Mouse (Mus musculus): ENCODE measurements at regions not wholly inside any gene's neighbourhood (a gene's known extent, or its start where the extent isn't known, plus 50 kb on each side); places are given as distances from the start of the nearest gene placed in this dataset.

GRCm38 (mm10) chr11:43998046-43998725, 97.2 kb upstream of the Adra1b start:
- no peak overlapping the region for H3K4me3 ChIP-seq (ENCODE audit: low read depth, low read length)
- H3K27ac ChIP-seq (ENCODE audit: low read depth): no peak overlapping the region
- H3K4me2 ChIP-seq (ENCODE audit: low read depth, low read length): no peak overlapping the region
- H3K4me1 ChIP-seq (ENCODE audit: insufficient read depth): peaks cover 8% of the 10 kb centered on the region; the same call in 1 of the 2 replicates
- H3K27me3 ChIP-seq (ENCODE audit: insufficient read depth, low read length): no peaks in the 10 kb centered on the region
- DNase-seq (no peak), ATAC-seq (no peak)
- no peaks in the 10 kb centered on the region for H3K36me3 ChIP-seq (replicated peaks; ENCODE audit: insufficient read depth, low read length)
- no peak for TF ChIP-seq EP300 (IDR thresholded peaks at IDR 0.05; ENCODE audit: low read depth)
- TF ChIP-seq CTCF (IDR thresholded peaks at IDR 0.05; ENCODE audit: low read depth): no peak
- H3K9ac ChIP-seq (replicated peaks): no peak overlapping the region
- H3K9me3 ChIP-seq (ENCODE audit: low read length): no peaks in the 10 kb centered on the region
- 63% methylated on average over 12 of the region's 12 CpGs for WGBS (ENCODE audit: insufficient replicate concordance)

DNA sequence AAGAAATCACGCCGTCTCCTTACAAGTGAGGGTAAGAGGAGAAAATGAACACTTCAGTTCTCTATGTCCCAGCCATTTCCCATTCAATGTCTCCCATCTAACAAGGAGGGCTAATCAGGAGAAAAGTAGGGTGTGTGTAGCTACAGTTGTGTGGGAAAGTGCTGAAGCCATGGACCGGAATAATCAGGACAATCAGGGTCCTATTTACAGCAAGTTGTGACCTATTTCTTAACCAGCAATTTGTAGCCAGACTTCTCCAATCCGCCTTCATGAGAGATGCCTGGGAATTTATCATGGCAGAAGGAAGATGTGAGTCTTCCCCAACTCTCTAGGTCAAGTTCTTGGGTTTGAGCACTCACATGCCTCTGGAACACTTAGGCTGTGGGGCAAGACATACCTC, 99.0 kb upstream of the Adra1b start:
- DNase-seq (no peak), ATAC-seq (no peak)
- H3K27ac ChIP-seq (ENCODE audit: low read depth): no peak overlapping the region
- WGBS (ENCODE audit: insufficient replicate concordance): 78% methylated on average over 4 of the region's 4 CpGs
- no peak overlapping the region for H3K9ac ChIP-seq (replicated peaks)
- no peak overlapping the region for H3K4me3 ChIP-seq (ENCODE audit: low read depth, low read length)
- peaks cover 8% of the 10 kb centered on the region; the same call in 1 of the 2 replicates for H3K4me1 ChIP-seq (ENCODE audit: insufficient read depth)
- no peaks in the 10 kb centered on the region for H3K9me3 ChIP-seq (ENCODE audit: low read length)
- no peaks in the 10 kb centered on the region for H3K36me3 ChIP-seq (replicated peaks; ENCODE audit: insufficient read depth, low read length)
- H3K27me3 ChIP-seq (ENCODE audit: insufficient read depth, low read length): no peaks in the 10 kb centered on the region
- H3K4me2 ChIP-seq (ENCODE audit: low read depth, low read length): no peak overlapping the region
- TF ChIP-seq CTCF (IDR thresholded peaks at IDR 0.05; ENCODE audit: low read depth) (no peak), EP300 (IDR thresholded peaks at IDR 0.05; ENCODE audit: low read depth) (no peak)

GRCm38 (mm10) chr11:44001843-44002589, 101.0 kb upstream of the Adra1b start:
- Histone ChIP-seq H3K4me1 (ENCODE audit: insufficient read depth) (peaks cover 8% of the 10 kb centered on the region; the same call in 1 of the 2 replicates), H3K9ac (replicated peaks) (no peak overlapping the region), H3K4me2 (ENCODE audit: low read depth, low read length) (no peak overlapping the region), H3K9me3 (ENCODE audit: low read length) (no peaks in the 10 kb centered on the region), H3K27me3 (ENCODE audit: insufficient read depth, low read length) (no peaks in the 10 kb centered on the region), H3K36me3 (replicated peaks; ENCODE audit: insufficient read depth, low read length) (no peaks in the 10 kb centered on the region), H3K4me3 (ENCODE audit: low read depth, low read length) (no peak overlapping the region), H3K27ac (ENCODE audit: low read depth) (0 out of 2 replicates have a peak overlapping the region, but pooled peaks have one; percentile 12)
- TF ChIP-seq EP300 (IDR thresholded peaks at IDR 0.05; ENCODE audit: low read depth): no peak
- no peak for TF ChIP-seq CTCF (IDR thresholded peaks at IDR 0.05; ENCODE audit: low read depth)
- 63% methylated on average over 7 of the region's 7 CpGs for WGBS (ENCODE audit: insufficient replicate concordance)
- DNase-seq: no peak
- peak; percentile 47; the same call in 1 of the 2 replicates for ATAC-seq

GRCm38 (mm10) chr11:44002716-44003522, 101.9 kb upstream of the Adra1b start:
- no peaks in the 10 kb centered on the region for H3K36me3 ChIP-seq (replicated peaks; ENCODE audit: insufficient read depth, low read length)
- no peaks in the 10 kb centered on the region for H3K9me3 ChIP-seq (ENCODE audit: low read length)
- no peak overlapping the region for H3K4me3 ChIP-seq (ENCODE audit: low read depth, low read length)
- 51% methylated on average over 6 of the region's 6 CpGs for WGBS (ENCODE audit: insufficient replicate concordance)
- H3K4me1 ChIP-seq (ENCODE audit: insufficient read depth): peaks cover 8% of the 10 kb centered on the region; the same call in 1 of the 2 replicates
- H3K27me3 ChIP-seq (ENCODE audit: insufficient read depth, low read length): no peaks in the 10 kb centered on the region
- peak; percentile 51 for DNase-seq
- H3K4me2 ChIP-seq (ENCODE audit: low read depth, low read length): no peak overlapping the region
- no peak overlapping the region for H3K27ac ChIP-seq (ENCODE audit: low read depth)
- TF ChIP-seq EP300 (IDR thresholded peaks at IDR 0.05; ENCODE audit: low read depth) (no peak), CTCF (IDR thresholded peaks at IDR 0.05; ENCODE audit: low read depth) (no peak)
- peak; percentile 86 for ATAC-seq
- H3K9ac ChIP-seq (replicated peaks): no peak overlapping the region

DNA sequence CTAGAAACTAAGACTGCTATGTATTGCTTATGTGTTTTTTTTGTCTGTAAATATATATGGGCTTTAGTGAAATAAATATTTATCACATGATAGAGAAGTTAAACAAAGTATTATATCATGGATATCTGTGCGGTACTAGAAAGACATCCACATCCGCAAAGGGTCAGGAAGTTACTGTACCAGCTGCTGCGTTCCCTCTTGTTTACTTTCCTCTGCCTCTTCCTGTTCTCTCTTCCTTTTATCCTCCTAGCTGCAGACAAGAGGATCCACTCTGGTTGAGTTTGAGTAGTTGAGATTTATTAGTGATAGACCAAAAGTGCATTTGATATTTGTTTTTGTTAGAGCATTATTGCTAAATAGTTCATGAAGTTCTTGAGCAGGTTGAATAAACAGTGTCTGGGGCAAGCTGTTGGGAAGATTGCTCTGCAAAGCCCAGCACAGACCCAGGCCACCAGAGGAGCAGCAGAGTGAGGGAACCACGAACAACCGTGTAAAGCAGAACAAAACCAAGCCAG, 106.6 kb upstream of the Adra1b start:
- H3K9ac ChIP-seq (replicated peaks): no peak overlapping the region
- no peaks in the 10 kb centered on the region for H3K27me3 ChIP-seq (ENCODE audit: insufficient read depth, low read length)
- peaks cover 5% of the 10 kb centered on the region; the same call in 1 of the 2 replicates for H3K4me1 ChIP-seq (ENCODE audit: insufficient read depth)
- no peak overlapping the region for H3K27ac ChIP-seq (ENCODE audit: low read depth)
- H3K4me3 ChIP-seq (ENCODE audit: low read depth, low read length): no peak overlapping the region
- TF ChIP-seq CTCF (IDR thresholded peaks at IDR 0.05; ENCODE audit: low read depth) (no peak), EP300 (IDR thresholded peaks at IDR 0.05; ENCODE audit: low read depth) (no peak)
- no peak for ATAC-seq
- H3K36me3 ChIP-seq (replicated peaks; ENCODE audit: insufficient read depth, low read length): no peaks in the 10 kb centered on the region
- WGBS (ENCODE audit: insufficient replicate concordance): 31% methylated on average over 5 of the region's 5 CpGs
- no peaks in the 10 kb centered on the region for H3K9me3 ChIP-seq (ENCODE audit: low read length)
- no peak for DNase-seq
- H3K4me2 ChIP-seq (ENCODE audit: low read depth, low read length): no peak overlapping the region

Data from liver, postnatal 0 days (tissue).